Mouse (Mus musculus) stomach, postnatal 0 days (tissue): ENCODE data around the gene Rev1. TPM values are rescaled to one million over a fixed set of nuclear protein-coding genes. Genes with fewer than 3 reads are reported as not detected.

ENCODE experiments used
- ATAC-seq: fragments of 200-750 bp; cut with Nextera tagmentation; 2 replicates; pipeline ENCODE4 v1.8.0; 2017; ENCODE audit not compliant: low FRiP score, low TSS enrichment
- DNase-seq: peaks from one replicate; pipeline ENCODE4 v3.0.0-alpha.2; 2016; ENCODE audit warnings: low spot score
- H3K27ac ChIP-seq: fragments of 300-500 bp; sonication (generic); replicated peaks from 2 replicates; pipeline ENCODE4 v1.5.1; 2014; ENCODE audit warnings: mild to moderate bottlenecking, control low read depth
- H3K27me3 ChIP-seq: fragments of 300-500 bp; sonication (generic); 2 replicates; pipeline ENCODE4 v1.6.1; 2014; ENCODE audit warnings: low read length; ENCODE audit not compliant: control insufficient read depth, insufficient read depth
- H3K36me3 ChIP-seq: fragments of 300-500 bp; sonication (generic); 2 replicates; pipeline ENCODE4 v1.6.1; 2014; ENCODE audit warnings: low read length, mixed read lengths; ENCODE audit not compliant: control insufficient read depth, insufficient read depth
- H3K4me1 ChIP-seq: fragments of 300-500 bp; sonication (generic); replicated peaks from 2 replicates; pipeline ENCODE4 v1.6.1; 2014; ENCODE audit warnings: antibody characterized with exemption; ENCODE audit not compliant: control insufficient read depth, insufficient read depth
- H3K4me2 ChIP-seq: fragments of 300-500 bp; sonication (generic); replicated peaks from 2 replicates; pipeline ENCODE4 v1.6.1; 2014; ENCODE audit warnings: low read depth, mild to moderate bottlenecking, control low read depth, moderate library complexity
- H3K4me3 ChIP-seq: fragments of 300-500 bp; sonication (generic); 2 replicates; pipeline ENCODE4 v1.5.1; 2014; ENCODE audit warnings: low read depth, low read length, control low read depth
- H3K9ac ChIP-seq: fragments of 300-500 bp; sonication (generic); 2 replicates; pipeline ENCODE4 v1.6.1; 2014; ENCODE audit warnings: mild to moderate bottlenecking, low read length, control low read depth, mixed read lengths
- H3K9me3 ChIP-seq: fragments of 300-500 bp; sonication (generic); 2 replicates; pipeline ENCODE4 v1.6.1; 2016; ENCODE audit warnings: low read length; ENCODE audit not compliant: control insufficient read depth
- CTCF ChIP-seq: IDR thresholded peaks from 2 replicates; pipeline ENCODE4 v1.5.1; 2016; ENCODE audit warnings: antibody characterized with exemption, low read depth, mild to moderate bottlenecking, moderate library complexity
- EP300 ChIP-seq: optimal IDR thresholded peaks from 2 replicates; pipeline ENCODE3; 2016; ENCODE audit warnings: antibody characterized with exemption
- WGBS: fragments of 180-500 bp; shearing (Covaris S2); extraction: QIAGEN DNeasy Blood & Tissue Kit; methylation state at CpG from one replicate; pipeline ENCODE4 v1.1.7; 2014; 5-methylcytosine and 5-hydroxymethylcytosine counted together
- polyA plus RNA-seq: library from polyadenylated mRNA; unstranded; fragments of >200 nt; fragmentation: Nextera tagmentation; extraction: Ambion mirVana; gene quantifications from 2 replicates; pipeline ENCODE4 v1.2.1, GENCODE M21; 2015

Rev1 gene
- 8.4 and 8.5 TPM in 2 replicates for polyA plus RNA-seq

- Histone ChIP-seq H3K9me3 (no peaks in the 10 kb centered on the region), H3K9ac (peak within 1 kb of the TSS; percentile 86), H3K27me3 (no peaks in the 10 kb centered on the region), H3K36me3 (no peaks in the 10 kb centered on the region), H3K4me3 (peak within 1 kb of the TSS; percentile 83), H3K27ac (peak within 1 kb of the TSS; percentile 93), H3K4me2 (peak within 1 kb of the TSS; percentile 61), H3K4me1 (no peaks in the 10 kb centered on the region)
- ATAC-seq = peak; percentile 96
- TF ChIP-seq CTCF (peak; percentile 88), EP300 (no peak)
- WGBS = under 1% methylated on average over 65 of the region's 122 CpGs
- peak; percentile 96 for DNase-seq
Observed at GRCm38 (mm10) chr1:38129501-38130267, at the start of gene Rev1. Rev1 (minus strand) TSS chr1:38129801.

GRCm38 (mm10) chr1:38178929-38179328 is 49.3 kb upstream of the Rev1 start:
- H3K4me3 ChIP-seq = no peak overlapping the region
- no peak overlapping the region for H3K4me2 ChIP-seq
- H3K9me3 ChIP-seq = no peaks in the 10 kb centered on the region
- ATAC-seq (no peak), DNase-seq (no peak)
- H3K27me3 ChIP-seq = no peaks in the 10 kb centered on the region
- TF ChIP-seq EP300 (no peak), CTCF (no peak)
- no peaks in the 10 kb centered on the region for H3K4me1 ChIP-seq
- WGBS = 89% methylated on average over 8 of the region's 8 CpGs
- no peak overlapping the region for H3K9ac ChIP-seq
- H3K36me3 ChIP-seq = no peaks in the 10 kb centered on the region
- H3K27ac ChIP-seq = no peak overlapping the region

GRCm38 (mm10) chr1:38176077-38176476 is 46.5 kb upstream of the Rev1 start:
- H3K27ac ChIP-seq = no peak overlapping the region
- no peak for DNase-seq
- no peaks in the 10 kb centered on the region for H3K36me3 ChIP-seq
- H3K4me1 ChIP-seq = no peaks in the 10 kb centered on the region
- no peak overlapping the region for H3K4me3 ChIP-seq
- no peak for TF ChIP-seq EP300
- no peak for TF ChIP-seq CTCF
- no peak overlapping the region for H3K9ac ChIP-seq
- WGBS = 88% methylated on average over 7 of the region's 7 CpGs
- no peaks in the 10 kb centered on the region for H3K27me3 ChIP-seq
- no peaks in the 10 kb centered on the region for H3K9me3 ChIP-seq
- no peak overlapping the region for H3K4me2 ChIP-seq
- ATAC-seq = no peak

DNA sequence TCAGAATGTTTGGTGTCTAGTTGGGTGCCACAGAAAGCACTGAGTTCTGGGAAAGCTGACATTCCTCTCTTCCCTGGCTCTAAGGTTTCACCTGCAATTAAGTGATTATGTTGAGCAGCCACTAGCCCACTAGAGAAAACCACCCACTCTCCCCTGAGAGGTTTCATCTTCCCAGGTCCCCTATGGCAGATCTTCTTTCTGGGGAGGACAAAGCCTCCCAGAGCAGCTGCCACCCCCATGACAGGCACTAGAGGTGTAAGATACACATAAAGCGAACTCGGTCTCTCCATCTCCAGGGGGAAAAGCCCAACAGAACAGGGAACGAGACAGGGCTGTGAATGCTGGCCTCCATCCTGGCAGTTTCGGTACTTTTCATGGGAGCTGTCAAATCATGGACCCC is 42.3 kb upstream of the Rev1 start:
- Histone ChIP-seq H3K27me3 (no peaks in the 10 kb centered on the region), H3K27ac (no peak overlapping the region), H3K4me2 (no peak overlapping the region), H3K4me1 (no peaks in the 10 kb centered on the region), H3K4me3 (no peak overlapping the region), H3K9ac (no peak overlapping the region), H3K36me3 (no peaks in the 10 kb centered on the region), H3K9me3 (no peaks in the 10 kb centered on the region)
- DNase-seq (no peak), ATAC-seq (no peak)
- TF ChIP-seq CTCF = no peak
- no peak for TF ChIP-seq EP300
- WGBS = 89% methylated on average over 4 of the region's 4 CpGs

- no peak overlapping the region for H3K4me3 ChIP-seq
- ATAC-seq = no peak
- no peaks in the 10 kb centered on the region for H3K4me1 ChIP-seq
Observed at GRCm38 (mm10) chr1:38165696-38166095, 36.1 kb upstream of the Rev1 start.

GRCm38 (mm10) chr1:38150086-38150485 is 20.5 kb upstream of the Rev1 start:
- Histone ChIP-seq H3K4me2 (no peak overlapping the region), H3K27ac (no peak overlapping the region), H3K27me3 (no peaks in the 10 kb centered on the region), H3K4me3 (no peak overlapping the region), H3K9ac (no peak overlapping the region), H3K4me1 (no peaks in the 10 kb centered on the region), H3K9me3 (no peaks in the 10 kb centered on the region), H3K36me3 (no peaks in the 10 kb centered on the region)
- TF ChIP-seq CTCF (no peak), EP300 (no peak)
- DNase-seq (no peak), ATAC-seq (no peak)
- WGBS = 79% methylated on average over 5 of the region's 5 CpGs

More at GRCm38 (mm10) chr1:38165696-38166095, 36.1 kb upstream of the Rev1 start:
- no peak overlapping the region for H3K4me2 ChIP-seq
- H3K27ac ChIP-seq = no peak overlapping the region
- H3K9ac ChIP-seq = no peak overlapping the region
- no peaks in the 10 kb centered on the region for H3K9me3 ChIP-seq
- DNase-seq = no peak
- H3K27me3 ChIP-seq = no peaks in the 10 kb centered on the region
- TF ChIP-seq CTCF (no peak), EP300 (no peak)
- WGBS = 33% methylated on average over 2 of the region's 2 CpGs
- H3K36me3 ChIP-seq = no peaks in the 10 kb centered on the region
